Mouse (Mus musculus) testis, adult 2 months (tissue): Measurements from ENCODE around the gene Gnat3.

Experiments
- CTCF ChIP-seq: fragments of 200-500 bp; IDR thresholded peaks from 2 replicates; pipeline ENCODE4 v1.5.1; 2012; ENCODE audit warnings: low read depth, mild to moderate bottlenecking, inconsistent platforms, low read length, moderate library complexity; ENCODE audit not compliant: control insufficient read depth, insufficient read depth, insufficient replicate concordance
- POLR2A ChIP-seq: fragments of 200-500 bp; IDR thresholded peaks from 2 replicates; pipeline ENCODE4 v1.6.1; 2012; ENCODE audit warnings: low read depth, mild to moderate bottlenecking, inconsistent platforms, low read length, moderate library complexity; ENCODE audit not compliant: control insufficient read depth

- TF ChIP-seq CTCF (no peak), POLR2A (no peak)
These were observed 80.7 kb downstream of the Gnat3 start for GRCm38 (mm10) chr5:18043022-18043421.
